Mouse (Mus musculus) neutrophil, adult 5-6 weeks (primary cell): ENCODE measurements around the gene Gm17078. TPM values are rescaled to one million over a fixed set of nuclear protein-coding genes. Genes with fewer than 3 reads are reported as not detected.
"Not testable (repeated sequence)": the region's sequence is repeated elsewhere in the genome, so short reads cannot be mapped to it uniquely, and the experiment has no call there.

Experiments used
- ATAC-seq: fragments of 151-379, 151-347 bp; 2 replicates; pipeline ENCODE4 v1.8.0; 2017; ENCODE audit warnings: mild to moderate bottlenecking, moderate TSS enrichment; ENCODE audit not compliant: insufficient number of reproducible peaks, poor library complexity, low FRiP score, severe bottlenecking; ENCODE audit errors: extremely low read depth
- total RNA-seq: library from RNA; stranded (forward); fragments of 200-1000 nt; gene quantifications from 2 replicates; pipeline ENCODE4 v1.2.3, GENCODE M21; 2017

Gm17078 gene
- total RNA-seq, result not detected in 2 replicates

- no peak for ATAC-seq
Measured at GRCm38 (mm10) chr14:51611210-51611609, at the start of gene Gm17078. Gene Gm17078, minus strand, starts transcription at chr14:51611310.

DNA sequence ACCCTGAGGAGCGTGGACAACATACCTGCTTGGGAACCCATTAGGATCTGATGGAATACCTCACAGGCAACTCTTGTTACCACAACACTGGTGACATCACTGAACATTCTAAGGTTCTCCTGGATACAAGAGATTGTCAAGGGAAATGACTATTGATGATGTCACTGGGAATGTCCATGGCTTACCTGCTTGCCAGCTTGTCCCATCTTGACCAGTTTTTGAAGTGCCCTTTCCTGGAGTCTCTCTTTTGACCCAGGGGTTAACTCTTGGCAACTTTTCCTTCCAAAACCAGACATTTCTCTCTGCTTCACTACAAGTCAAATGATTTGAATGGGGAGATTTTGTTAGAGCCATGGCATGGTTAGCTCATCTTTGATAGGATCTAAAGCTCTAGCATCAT is 24.5 kb upstream of the Gm17078 start, which contains the start of gene Gm4181:
Gene Gm4181 (minus strand): TSS at position 101 of the 400 bp plus-strand sequence.
- not testable (repeated sequence) for ATAC-seq

GRCm38 (mm10) chr14:51632426-51632825 is 21.3 kb upstream of the Gm17078 start:
- ATAC-seq, result not testable (repeated sequence)

DNA sequence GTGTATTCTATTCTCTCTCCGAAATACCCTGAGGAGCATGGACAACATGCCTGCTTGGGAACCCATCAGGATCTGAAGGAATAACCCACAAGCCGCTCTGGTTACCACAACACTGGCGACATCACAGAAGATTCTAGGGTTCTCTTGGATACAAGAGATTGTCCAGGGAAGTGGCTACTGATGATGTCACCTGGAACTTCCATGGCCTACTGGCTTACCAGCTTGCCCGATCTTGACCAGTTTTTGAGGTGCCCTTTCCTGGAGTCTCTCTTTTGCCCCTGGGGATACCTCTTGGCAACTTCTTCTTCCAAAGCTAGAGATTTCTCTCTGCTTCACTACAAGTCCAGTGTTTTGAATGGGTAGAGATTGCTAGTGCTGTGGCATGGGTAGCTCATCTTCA is 19.1 kb downstream of the Gm17078 start, which contains the start of gene Gm17174:
Gene Gm17174 (minus strand): TSS at position 101 of the 400 bp plus-strand sequence.
- ATAC-seq, result not testable (repeated sequence)

DNA sequence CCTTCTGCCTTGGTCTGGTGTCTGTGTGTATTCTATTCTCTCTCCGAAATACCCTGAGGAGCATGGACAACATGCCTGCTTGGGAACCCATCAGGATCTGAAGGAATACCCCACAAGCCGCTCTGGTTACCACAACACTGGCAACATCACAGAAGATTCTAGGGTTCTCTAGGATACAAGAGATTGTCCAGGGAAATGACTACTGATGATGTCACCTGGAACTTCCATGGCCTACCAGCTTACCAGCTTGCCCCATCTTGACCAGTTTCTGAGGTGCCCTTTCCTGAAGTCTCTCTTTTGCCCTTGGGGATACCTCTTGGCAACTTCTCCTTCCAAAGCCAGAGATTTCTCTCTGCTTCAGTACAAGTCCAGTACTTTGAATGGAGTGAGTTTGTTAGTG is 37.1 kb downstream of the Gm17078 start, which contains the start of gene Gm17175:
Gene Gm17175 (minus strand): TSS at position 101 of the 400 bp plus-strand sequence.
- ATAC-seq, result not testable (repeated sequence)

Other genes with a start within 250 kb of the Gm17078 start
- gene Gm7247, start 249.6 kb downstream of the Gm17078 start, total RNA-seq, result not detected in 2 replicates
- gene Vmn2r88, start 200.5 kb downstream of the Gm17078 start, total RNA-seq, result not detected in 2 replicates
- gene Vmn2r89, start 159.5 kb downstream of the Gm17078 start, total RNA-seq, result not detected in 2 replicates
- not detected in 2 replicates for gene Gm5622, start 58.5 kb downstream of the Gm17078 start, total RNA-seq
- gene Gm17175, start 37.2 kb downstream of the Gm17078 start, total RNA-seq, result not detected in 2 replicates
- not detected in 2 replicates for gene Gm17174, start 19.2 kb downstream of the Gm17078 start, total RNA-seq
- gene Gm4181, start 24.4 kb upstream of the Gm17078 start, total RNA-seq, result not detected in 2 replicates
- not detected in 2 replicates for gene Gm17079, start 84.2 kb upstream of the Gm17078 start, total RNA-seq
- not detected in 2 replicates for gene Gm5800, start 105.9 kb upstream of the Gm17078 start, total RNA-seq
- gene Ang4, start 162.3 kb upstream of the Gm17078 start, total RNA-seq, result not detected in 2 replicates
- not detected in 2 replicates for gene AY358078, start 188.7 kb upstream of the Gm17078 start, total RNA-seq
- not detected in 2 replicates for gene Ear6, start 242.4 kb upstream of the Gm17078 start, total RNA-seq